Comparison of ENCODE assay signal across 24 mouse cellular contexts in the genomic region with DNA sequence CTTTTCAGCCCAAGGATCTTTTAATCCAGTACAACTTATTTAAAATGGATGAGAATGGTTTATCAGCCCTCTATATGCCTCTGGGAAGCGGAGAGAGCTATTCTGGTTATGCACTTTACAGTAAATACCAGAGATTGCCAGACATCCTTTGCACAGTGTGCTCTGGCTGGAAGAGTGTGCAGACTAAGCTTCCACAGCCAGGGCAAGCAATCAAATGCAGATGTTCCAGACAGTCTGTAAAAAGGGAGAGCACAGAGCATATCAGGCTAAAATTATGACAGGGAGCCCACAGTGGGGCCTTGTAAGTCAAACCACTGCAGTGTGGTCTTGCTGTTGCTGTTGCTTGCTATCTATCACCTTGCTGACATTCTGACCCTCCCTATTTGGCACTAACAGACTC.
DNase-seq lines count a peak whose midpoint lies in the region; ATAC-seq and TF ChIP-seq lines count a peak whose summit lies in the region.
"Had no signal": no experiment of that assay in that cellular context is flagged by ENCODE, and none has a peak within 500 bp of the region (broad histone marks: within the 10 kb centered on the region; RNA-seq: fewer than 3 reads in every experiment).

No protein-coding gene starts in this region.

- DNase-seq in embryo, embryonic 10 days (ENCODE audit: low spot score): peak; percentile 7
- DNase-seq in embryo, embryonic 10.5 days (ENCODE audit: low spot score): no peak
- no peak for DNase-seq in kidney, adult 11 months
- peak; percentile 72 for DNase-seq in limb, embryonic 14.5 days (ENCODE audit: low spot score)
- no peak for DNase-seq in ovary, postnatal 36 days (ENCODE audit: low spot score)
- DNase-seq in adrenal gland, adult 2 months: no peak
- DNase-seq: adrenal gland, postnatal 25 days; cerebellum, adult 11 months; forebrain, postnatal 0 days; kidney, adult 18-20 months; kidney, postnatal 10 days; lung, adult 2 months; midbrain, embryonic 14.5 days; right cerebral cortex, postnatal 25 days had no signal

- no peaks in the 10 kb centered on the region for H3K27me3 ChIP-seq in kidney, embryonic 15.5 days
- H3K27me3 ChIP-seq in C2C12 (ENCODE audit: control insufficient read depth, insufficient read depth, insufficient read length): no peaks in the 10 kb centered on the region
- no peaks in the 10 kb centered on the region for H3K27me3 ChIP-seq in limb, embryonic 14.5 days (ENCODE audit: control insufficient read depth, insufficient read depth, low read length)
- H3K27me3 ChIP-seq: embryonic facial prominence, embryonic 12.5 days; heart, embryonic 12.5 days; Patski; stomach, embryonic 15.5 days had no signal

- no peak for TF ChIP-seq POLR2A in limb, embryonic 14.5 days (IDR thresholded peaks at IDR 0.05; ENCODE audit: borderline replicate concordance, extremely low read depth, insufficient read depth, insufficient read length)

- H3K4me2 ChIP-seq in kidney, embryonic 15.5 days: no peak overlapping the region
- H3K4me2 ChIP-seq in limb, embryonic 14.5 days (replicated peaks; ENCODE audit: low read depth, low read length, severe bottlenecking): no peak overlapping the region
- H3K4me2 ChIP-seq: embryonic facial prominence, embryonic 12.5 days; heart, embryonic 12.5 days; stomach, embryonic 15.5 days had no signal

- H3K4me1 ChIP-seq in kidney, embryonic 15.5 days: no peaks in the 10 kb centered on the region
- H3K4me1 ChIP-seq in limb, embryonic 14.5 days (ENCODE audit: control insufficient read depth, insufficient read depth, low read length): no peaks in the 10 kb centered on the region
- H3K4me1 ChIP-seq: embryonic facial prominence, embryonic 12.5 days; heart, embryonic 12.5 days; hindbrain, embryonic 10.5 days; stomach, embryonic 15.5 days had no signal

- H3K79me2 ChIP-seq in C2C12 (ENCODE audit: control insufficient read depth, insufficient read depth): no peaks in the 10 kb centered on the region

- no peak for TF ChIP-seq CTCF in C2C12 (IDR thresholded peaks at IDR 0.05; ENCODE audit: control insufficient read depth, insufficient read depth, insufficient read length)

- H3K4me3 ChIP-seq in kidney, embryonic 15.5 days (replicated peaks): no peak overlapping the region
- H3K4me3 ChIP-seq in C2C12 (ENCODE audit: insufficient read depth, poor library complexity, severe bottlenecking): peak overlapping the region; percentile 6
- H3K4me3 ChIP-seq in limb, embryonic 14.5 days (replicated peaks; ENCODE audit: low read length): no peak overlapping the region
- H3K4me3 ChIP-seq: embryonic facial prominence, embryonic 12.5 days; heart, embryonic 12.5 days; hindbrain, embryonic 10.5 days; myocyte; stomach, embryonic 15.5 days had no signal

- H3ac ChIP-seq in C2C12 (ENCODE audit: control insufficient read depth, insufficient read length, low read depth): no peak overlapping the region

- no peaks in the 10 kb centered on the region for H3K9me3 ChIP-seq in kidney, embryonic 15.5 days (replicated peaks)
- no peaks in the 10 kb centered on the region for H3K9me3 ChIP-seq in limb, embryonic 14.5 days (ENCODE audit: control insufficient read depth, low read length)
- H3K9me3 ChIP-seq: embryonic facial prominence, embryonic 12.5 days; heart, embryonic 12.5 days; hindbrain, embryonic 10.5 days; stomach, embryonic 15.5 days had no signal

- no peak overlapping the region for H3K9ac ChIP-seq in kidney, embryonic 15.5 days
- no peak overlapping the region for H3K9ac ChIP-seq in limb, embryonic 14.5 days (ENCODE audit: low read depth, low read length, severe bottlenecking)
- H3K9ac ChIP-seq: embryonic facial prominence, embryonic 12.5 days; forebrain, postnatal 0 days; heart, embryonic 12.5 days; stomach, embryonic 15.5 days had no signal

- no peaks in the 10 kb centered on the region for H3K79me3 ChIP-seq in C2C12 (ENCODE audit: low read depth)

- H3K36me3 ChIP-seq in kidney, embryonic 15.5 days: no peaks in the 10 kb centered on the region
- H3K36me3 ChIP-seq in C2C12 (ENCODE audit: control insufficient read depth, insufficient read depth): no peaks in the 10 kb centered on the region
- H3K36me3 ChIP-seq in limb, embryonic 14.5 days (ENCODE audit: control insufficient read depth, insufficient read depth, low read length): no peaks in the 10 kb centered on the region
- H3K36me3 ChIP-seq: embryonic facial prominence, embryonic 12.5 days; heart, embryonic 12.5 days; hindbrain, embryonic 10.5 days; stomach, embryonic 15.5 days had no signal

- 83% methylated on average over 1 of the region's 1 CpGs for WGBS in kidney, embryonic 15.5 days
- 42% methylated on average over 1 of the region's 1 CpGs for WGBS in limb, embryonic 14.5 days

- ATAC-seq in kidney, embryonic 15.5 days (replicated peaks; ENCODE audit: low FRiP score): no peak
- ATAC-seq in limb, embryonic 14.5 days (ENCODE audit: low FRiP score, low read depth): peak; percentile 62
- ATAC-seq: CD4-positive, CD25-positive, alpha-beta regulatory T cell, adult 4 months; forebrain, postnatal 0 days; hindbrain, postnatal 0 days; Patski had no signal

- 0 out of 2 replicates have a peak overlapping the region, but pooled peaks have one; percentile 3 for H3K27ac ChIP-seq in kidney, embryonic 15.5 days
- no peak overlapping the region for H3K27ac ChIP-seq in limb, embryonic 14.5 days (replicated peaks; ENCODE audit: low read depth, low read length)
- H3K27ac ChIP-seq: embryonic facial prominence, embryonic 12.5 days; hindbrain, embryonic 10.5 days; hindbrain, postnatal 0 days; stomach, embryonic 15.5 days had no signal

TF ChIP-seq in C2C12, 6 proteins besides CTCF, POLR2A, EP300 and RAD21:
- TF ChIP-seq CEBPB (IDR thresholded peaks at IDR 0.05; ENCODE audit: low read depth) (no peak), FOSL1 (IDR thresholded peaks at IDR 0.05; ENCODE audit: insufficient read depth, low read length, poor library complexity, severe bottlenecking) (no peak), MAX (IDR thresholded peaks at IDR 0.05) (no peak), MYOG (IDR thresholded peaks at IDR 0.05; ENCODE audit: control insufficient read depth, extremely low read depth, insufficient read length) (no peak), USF1 (IDR thresholded peaks at IDR 0.05; ENCODE audit: low read depth) (no peak)

Comparison
In these comparisons a context has a peak if more than half of its experiments do, and no peak if none do; other contexts are left out.
1. DNase-seq: peak in embryo, embryonic 10 days (single experiment) and limb, embryonic 14.5 days (single experiment); none in embryo, embryonic 10.5 days (single experiment), kidney, adult 11 months (single experiment), ovary, postnatal 36 days (single experiment) and adrenal gland, adult 2 months (single experiment).